Mouse (Mus musculus): ENCODE measurements around the gene Zfp383.
A peak's percentile ranks its signal among the peaks of the same experiment; 100 is the strongest.
"Not testable (repeated sequence)": the region's sequence is repeated elsewhere in the genome, so short reads cannot be mapped to it uniquely, and the experiment has no call there.

Zfp383 gene

DNA sequence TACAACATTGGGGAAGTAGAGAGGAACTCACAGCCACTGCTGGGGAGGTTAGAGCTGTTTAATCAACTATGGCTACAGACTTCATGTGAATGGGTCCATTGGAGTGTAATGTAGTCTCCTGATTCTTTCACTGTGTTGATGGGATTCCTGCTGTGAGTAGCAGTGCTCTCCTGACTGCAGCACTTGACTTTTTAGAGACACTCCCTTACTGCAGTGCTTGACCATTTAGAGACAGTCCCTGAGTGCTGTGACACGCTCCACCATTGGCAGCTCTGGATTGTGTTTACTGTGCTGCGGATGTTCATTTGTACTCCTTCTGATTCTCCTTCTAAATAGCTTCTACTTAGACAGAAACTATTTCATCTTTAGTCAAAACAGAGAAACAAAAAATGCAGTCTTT lies 34.7 kb downstream of the Zfp383 start:
- no peak for DNase-seq

DNA sequence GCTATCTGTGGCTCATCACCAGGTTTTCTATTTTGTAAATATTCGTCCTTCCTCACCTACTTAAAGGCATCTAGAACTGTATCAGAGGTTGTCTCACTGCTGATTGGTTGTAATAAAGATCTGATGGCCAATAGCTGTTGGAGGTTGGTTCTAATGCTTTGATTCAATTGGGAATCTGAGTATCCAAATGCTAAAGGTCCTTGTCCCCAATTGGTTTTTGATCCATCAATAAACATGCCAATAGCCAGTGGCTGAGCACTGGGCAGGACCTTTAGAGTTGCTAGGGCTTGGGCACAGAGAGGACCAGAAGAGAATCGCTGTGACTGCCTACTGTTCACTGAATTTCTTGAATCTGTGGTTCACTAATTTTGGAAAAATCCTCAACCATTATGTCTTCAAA lies 35.7 kb downstream of the Zfp383 start:
- DNase-seq, result no peak

DNA sequence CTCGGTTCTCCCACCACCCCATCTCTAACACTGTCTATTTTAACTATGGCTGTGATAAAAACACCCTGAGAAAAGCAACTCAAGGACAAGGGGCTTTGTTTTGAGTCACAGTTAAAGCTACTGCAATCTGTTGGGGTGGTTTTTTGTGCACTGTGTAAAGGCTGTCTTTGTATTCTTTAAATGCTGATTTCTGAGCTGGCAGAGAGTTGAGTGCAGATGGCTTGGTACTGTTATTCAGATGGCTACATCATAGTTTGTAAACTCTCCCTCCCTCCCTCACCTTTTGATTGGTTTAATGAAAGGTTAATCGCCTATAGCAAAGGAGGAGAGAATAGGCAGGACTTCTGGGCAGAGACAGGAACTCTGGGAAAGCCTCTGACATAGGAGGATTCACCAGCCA lies 36.2 kb downstream of the Zfp383 start:
- no peak for DNase-seq

DNA sequence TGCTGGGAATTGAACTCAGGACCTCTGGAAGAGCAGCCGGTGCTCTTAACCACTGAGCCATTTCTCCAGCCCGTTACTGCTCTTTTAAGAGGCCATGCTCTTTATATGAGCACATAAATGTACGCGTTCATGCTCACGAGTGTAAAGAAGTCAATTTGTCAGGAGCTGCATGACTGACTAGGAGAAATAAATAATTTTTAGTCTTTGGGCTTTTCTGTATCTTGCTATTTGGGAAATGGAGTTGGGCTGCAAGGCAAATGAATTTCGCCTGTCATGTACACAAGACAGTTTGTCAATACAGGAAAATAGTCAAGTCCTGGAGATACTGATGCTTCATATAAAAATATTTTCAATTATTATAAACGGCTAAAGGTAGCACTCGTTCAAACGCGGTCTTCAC lies 45.1 kb downstream of the Zfp383 start:
- DNase-seq, result no peak

DNA sequence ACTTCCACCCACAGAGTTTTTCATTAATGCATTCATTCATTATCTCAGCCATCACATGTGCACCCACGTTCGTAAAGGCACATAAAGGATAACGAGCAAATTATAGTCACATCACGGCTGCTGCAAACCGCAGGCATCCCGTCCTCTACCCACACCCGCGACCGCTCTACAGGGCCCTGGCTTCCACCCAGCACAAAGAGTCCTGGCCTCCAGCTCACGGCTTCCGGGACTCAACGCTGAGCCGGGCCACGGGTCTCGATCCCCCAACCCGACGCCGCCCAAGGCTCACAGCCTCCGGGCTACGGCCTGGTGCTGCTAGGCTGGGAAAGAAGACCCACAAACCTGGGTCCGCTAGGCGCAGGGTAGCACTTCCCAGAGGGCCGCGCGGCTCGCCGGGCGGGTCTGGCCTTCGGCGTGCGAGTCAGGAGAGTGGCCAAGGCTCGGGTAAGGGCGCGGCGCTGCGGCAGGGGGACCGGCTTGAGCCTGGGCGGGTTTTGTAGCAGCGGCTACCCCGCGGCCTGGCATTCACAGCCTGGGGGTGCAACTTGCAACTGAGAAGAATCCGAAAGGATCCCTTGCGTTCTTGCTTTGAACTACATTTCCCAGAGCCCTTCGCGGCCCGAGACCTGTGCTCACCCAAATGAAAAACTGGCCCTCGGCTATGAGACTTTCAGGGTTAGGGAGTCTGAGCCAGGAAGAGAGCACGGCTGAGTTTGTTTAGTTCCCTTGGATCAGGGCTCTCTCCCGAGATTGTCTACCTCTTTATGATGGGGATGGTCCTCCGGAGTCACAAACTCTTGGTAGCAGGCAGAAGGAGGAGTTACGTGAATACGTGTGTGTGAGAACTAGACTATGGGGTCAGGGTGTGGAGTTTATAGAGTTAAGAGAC lies 45.7 kb downstream of the Zfp383 start, which contains the start of gene Zfp74:
Gene Zfp74 (minus strand): TSS at position 577 of the 889 bp plus-strand sequence.
- peak; percentile 86 for DNase-seq

DNA sequence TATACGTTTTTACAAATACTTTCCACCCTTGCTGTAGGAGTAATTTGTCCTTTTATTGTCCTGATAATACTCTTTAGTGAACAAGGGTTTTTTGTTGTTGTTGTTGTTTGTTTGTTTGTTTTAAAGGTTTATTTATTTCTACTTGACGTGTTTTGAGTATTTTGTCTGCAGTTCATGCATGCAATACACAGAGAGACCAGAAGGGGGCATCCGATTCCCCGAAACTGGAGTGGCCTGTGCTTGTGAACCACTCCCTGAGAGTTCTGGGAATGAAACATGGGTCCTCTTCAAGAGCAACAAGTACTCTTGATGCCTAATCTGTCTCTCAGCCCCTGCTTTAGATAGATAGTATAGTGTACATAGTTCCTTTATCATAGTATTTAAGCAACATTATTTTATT lies 46.7 kb downstream of the Zfp383 start:
- DNase-seq, result peak; percentile 69

DNA sequence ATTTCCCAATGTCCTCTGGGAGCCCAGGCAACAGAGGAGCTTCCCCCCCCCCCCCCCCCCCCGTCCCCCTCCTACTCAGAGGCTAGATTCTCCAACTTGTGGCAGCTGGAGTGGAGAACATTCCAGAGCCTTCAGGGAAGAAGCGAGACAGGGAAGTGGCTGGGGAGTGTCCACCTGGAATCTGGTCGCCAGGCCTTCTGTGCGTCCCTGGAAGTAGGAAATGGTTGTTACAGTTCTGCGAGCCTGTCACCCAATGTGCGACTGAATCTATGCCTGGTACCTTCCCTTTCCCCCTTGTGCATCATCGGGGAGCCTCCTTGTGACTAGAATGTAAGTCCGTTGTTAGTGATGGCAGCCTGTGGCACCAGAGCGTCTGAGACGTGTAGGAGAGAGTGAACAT lies 48.2 kb downstream of the Zfp383 start:
- DNase-seq, result peak; percentile 26

DNA sequence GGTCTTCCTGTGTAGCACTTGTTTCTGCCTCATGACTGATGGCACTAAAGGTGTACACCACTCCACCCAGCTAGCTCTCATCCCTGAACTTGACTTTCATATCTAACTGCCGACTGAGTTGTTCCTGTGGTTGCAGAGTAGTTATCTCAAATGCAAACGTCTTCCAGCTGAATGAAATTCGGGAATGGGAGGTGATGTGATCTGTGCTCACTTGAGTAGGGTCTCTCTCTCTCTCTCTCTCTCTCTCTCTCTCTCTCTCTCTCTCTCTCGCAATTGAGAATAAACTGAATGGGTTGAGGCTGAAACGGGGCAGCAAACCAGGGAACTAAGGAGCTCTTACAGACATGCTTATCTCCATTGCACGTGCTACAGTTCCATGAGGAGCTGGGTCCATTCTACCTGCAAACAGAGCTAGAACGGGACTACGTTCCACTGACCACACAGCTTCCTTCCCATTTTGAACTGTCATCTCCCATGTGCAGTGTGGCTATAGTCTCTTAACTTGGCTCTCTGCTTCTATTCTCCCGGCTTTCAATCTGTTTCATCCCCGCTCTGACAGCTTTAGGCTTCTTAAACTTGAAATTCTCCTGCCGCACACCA lies 50.2 kb downstream of the Zfp383 start:
- no peak for DNase-seq

DNA sequence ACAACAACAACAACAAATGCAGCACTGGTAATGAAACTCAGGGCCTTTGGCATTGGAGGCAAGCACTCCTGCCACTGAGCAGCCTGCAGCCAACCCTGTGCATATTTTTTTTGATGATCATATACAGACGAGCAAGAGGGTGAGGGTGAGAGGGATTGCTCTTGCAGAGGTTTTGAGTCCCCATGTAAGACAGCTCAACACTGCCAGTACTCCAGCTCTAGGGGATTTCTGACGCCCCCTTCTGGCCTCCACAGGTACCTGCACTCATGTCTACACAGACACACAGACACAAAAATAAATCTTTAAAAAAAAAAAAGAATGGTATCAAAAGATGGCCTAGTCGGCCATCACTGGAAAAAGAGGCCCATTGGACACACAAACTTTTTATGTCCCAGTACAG lies 51.0 kb downstream of the Zfp383 start:
- DNase-seq, result no peak

DNA sequence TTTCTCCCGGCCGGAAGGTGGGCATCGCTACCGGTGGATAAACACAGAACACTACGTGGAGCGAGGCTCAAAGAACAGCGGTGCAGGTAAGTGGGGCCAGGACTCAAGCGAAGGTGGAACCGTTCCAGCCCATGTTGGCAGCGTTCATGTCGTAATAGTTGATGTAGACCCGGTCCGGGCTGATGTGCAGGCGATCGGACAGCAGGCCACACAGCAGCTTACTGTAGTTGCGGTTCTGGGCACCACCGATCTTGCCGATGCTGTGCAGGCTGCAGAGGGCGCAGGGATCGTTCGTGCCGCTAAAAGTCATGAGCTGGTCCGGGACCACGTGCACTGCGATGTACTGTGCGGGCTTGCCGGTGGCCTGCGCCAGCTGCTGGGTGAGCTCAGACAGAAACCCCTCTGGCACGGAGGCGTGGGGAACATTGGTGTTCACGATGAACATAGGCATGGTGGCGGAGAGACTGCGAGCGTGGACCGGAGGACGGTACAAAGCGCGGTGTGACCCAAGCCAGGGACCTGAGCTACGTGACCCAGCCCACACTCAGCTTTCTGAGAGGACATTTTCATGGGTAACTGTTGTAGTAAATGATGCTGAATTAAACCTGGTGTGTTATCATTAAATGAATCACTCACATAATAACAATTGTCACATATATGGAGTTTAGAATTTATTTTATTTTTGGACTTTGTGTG lies 57.2 kb downstream of the Zfp383 start:
- DNase-seq, result not testable (repeated sequence)

Measured in kidney, postnatal 10 days (tissue).